Mouse (Mus musculus) ovary, postnatal 10 days (tissue): Measurements from ENCODE around the gene Arl15.

ENCODE experiments used
- DNase-seq: peaks from one replicate; pipeline ENCODE4 v3.0.0; 2022; ENCODE audit warnings: low spot score

Arl15 gene

GRCm38 (mm10) chr13:113918668-113919067 lies 124.4 kb downstream of the Arl15 start:
- no peak for DNase-seq

- DNase-seq: no peak
These were observed 141.4 kb downstream of the Arl15 start for GRCm38 (mm10) chr13:113935697-113936096.

- DNase-seq: no peak
These were observed 142.9 kb downstream of the Arl15 start for GRCm38 (mm10) chr13:113937231-113937630.

GRCm38 (mm10) chr13:113938561-113938960 lies 144.3 kb downstream of the Arl15 start:
- no peak for DNase-seq

GRCm38 (mm10) chr13:113939097-113939496 lies 144.8 kb downstream of the Arl15 start:
- DNase-seq: no peak

GRCm38 (mm10) chr13:113939681-113940080 lies 145.4 kb downstream of the Arl15 start:
- no peak for DNase-seq

- DNase-seq: no peak
These were observed 145.8 kb downstream of the Arl15 start for GRCm38 (mm10) chr13:113940151-113940550.

GRCm38 (mm10) chr13:113941943-113942342 lies 147.6 kb downstream of the Arl15 start:
- DNase-seq: no peak

- DNase-seq: no peak
These were observed 153.2 kb downstream of the Arl15 start for GRCm38 (mm10) chr13:113947546-113947945.

GRCm38 (mm10) chr13:113949708-113950107 lies 155.4 kb downstream of the Arl15 start:
- no peak for DNase-seq

- no peak for DNase-seq
These were observed 155.8 kb downstream of the Arl15 start for GRCm38 (mm10) chr13:113950131-113950530.

- no peak for DNase-seq
These were observed 163.1 kb downstream of the Arl15 start for GRCm38 (mm10) chr13:113957438-113957837.

- DNase-seq: no peak
These were observed 170.6 kb downstream of the Arl15 start for GRCm38 (mm10) chr13:113964945-113965344.

- DNase-seq: no peak
These were observed 176.4 kb downstream of the Arl15 start for GRCm38 (mm10) chr13:113970706-113971105.

GRCm38 (mm10) chr13:113972401-113972800 lies 178.1 kb downstream of the Arl15 start:
- no peak for DNase-seq

- DNase-seq: no peak
These were observed 180.6 kb downstream of the Arl15 start for GRCm38 (mm10) chr13:113974866-113975265.

- DNase-seq: no peak
These were observed 181.4 kb downstream of the Arl15 start for GRCm38 (mm10) chr13:113975722-113976121.

GRCm38 (mm10) chr13:113976936-113977335 lies 182.6 kb downstream of the Arl15 start:
- DNase-seq: no peak

- no peak for DNase-seq
These were observed 186.6 kb downstream of the Arl15 start for GRCm38 (mm10) chr13:113980739-113981460.

GRCm38 (mm10) chr13:113981461-113982000 lies 187.2 kb downstream of the Arl15 start:
- DNase-seq: no peak

GRCm38 (mm10) chr13:113983633-113984032 lies 189.3 kb downstream of the Arl15 start:
- DNase-seq: no peak

- DNase-seq: no peak
These were observed 190.2 kb downstream of the Arl15 start for GRCm38 (mm10) chr13:113984491-113984890.

- DNase-seq: no peak
These were observed 192.7 kb downstream of the Arl15 start for GRCm38 (mm10) chr13:113986864-113987562.
